9 mouse cellular contexts compared by ENCODE assay signal in the genomic region with DNA sequence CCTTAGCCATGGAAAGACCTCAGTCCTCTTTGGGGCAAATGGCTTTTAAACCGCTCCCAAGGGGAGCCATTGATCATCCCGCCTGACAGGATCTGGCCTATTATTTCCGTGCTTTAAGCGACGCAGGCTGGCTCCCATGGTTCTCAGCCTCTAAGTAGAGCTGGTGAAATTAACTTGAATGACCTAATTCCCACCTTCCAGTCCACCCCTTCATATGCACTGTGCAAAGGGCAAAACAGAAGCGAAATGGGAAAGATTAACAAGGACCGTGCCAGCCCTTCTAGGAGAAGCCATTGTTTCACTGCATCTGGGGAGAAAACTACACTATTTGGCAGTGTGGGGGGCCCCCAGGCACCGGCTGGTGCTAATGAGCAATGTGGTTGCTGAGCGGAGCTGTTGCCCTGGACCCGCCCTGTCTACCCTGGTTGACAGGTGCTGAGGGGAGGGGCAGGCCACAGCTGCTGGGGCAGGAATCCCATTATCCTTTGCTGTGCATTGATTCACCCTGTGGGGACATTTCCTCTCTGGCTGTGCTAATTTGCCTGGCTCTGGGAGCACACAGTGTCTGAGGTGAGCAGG.
DNase-seq lines count a peak whose midpoint lies in the region; ATAC-seq lines count a peak whose summit lies in the region.
"Had no signal": no experiment of that assay in that cellular context is flagged by ENCODE, and none has a peak within 500 bp of the region (broad histone marks: within the 10 kb centered on the region; RNA-seq: fewer than 3 reads in every experiment).

No protein-coding gene starts in this region.

- no peaks in the 10 kb centered on the region; the same call in 1 of the 2 replicates for H3K27me3 ChIP-seq in forebrain, embryonic 10.5 days (ENCODE audit: poor library complexity, severe bottlenecking)
- no peaks in the 10 kb centered on the region for H3K27me3 ChIP-seq in neural tube, embryonic 11.5 days (ENCODE audit: control insufficient read depth, insufficient read depth, low read length)

- WGBS in forebrain, embryonic 10.5 days, result 7% methylated on average over 10 of the region's 10 CpGs
- 3% methylated on average over 10 of the region's 10 CpGs for WGBS in neural tube, embryonic 11.5 days

- peak; percentile 58 for DNase-seq in Muller cell, postnatal 12 days (ENCODE audit: inconsistent ontology term)
- peak; percentile 75 for DNase-seq in forebrain, embryonic 10.5 days (ENCODE audit: extremely low spot score, low spot score)
- DNase-seq in kidney, adult 9 months, result peak; percentile 29
- peak; percentile 82 for DNase-seq in neural tube, embryonic 11.5 days (ENCODE audit: low spot score)
- no peak for DNase-seq in right cerebral cortex, adult 2 months (ENCODE audit: low spot score in 2 of 2)
- no peak for DNase-seq in ovary, adult 18-20 months (ENCODE audit: low spot score)

- no peaks in the 10 kb centered on the region for H3K9me3 ChIP-seq in forebrain, embryonic 10.5 days
- H3K9me3 ChIP-seq in neural tube, embryonic 11.5 days (ENCODE audit: control insufficient read depth, low read length), result no peaks in the 10 kb centered on the region

- H3K36me3 ChIP-seq in forebrain, embryonic 10.5 days (replicated peaks), result no peaks in the 10 kb centered on the region
- H3K36me3 ChIP-seq in neural tube, embryonic 11.5 days (ENCODE audit: control insufficient read depth, insufficient read depth, low read length), result no peaks in the 10 kb centered on the region

- H3K9ac ChIP-seq in neural tube, embryonic 11.5 days (ENCODE audit: low read length), result 0 out of 2 replicates have a peak overlapping the region, but pooled peaks have one; percentile 26

- peaks cover 31% of the 10 kb centered on the region for H3K4me1 ChIP-seq in forebrain, embryonic 10.5 days
- H3K4me1 ChIP-seq in neural tube, embryonic 11.5 days (ENCODE audit: control insufficient read depth, insufficient read depth, low read length), result peaks cover 17% of the 10 kb centered on the region

- peak; percentile 96 for ATAC-seq in neural tube, embryonic 11.5 days (ENCODE audit: insufficient read depth, low FRiP score, low TSS enrichment)
- ATAC-seq in megakaryocyte, adult 5-6 weeks (ENCODE audit: poor library complexity, severe bottlenecking), result no peak
- no peak for ATAC-seq in activated CD4-positive, CD25-positive, alpha-beta regulatory T cell, adult 4 months

- H3K4me3 ChIP-seq in forebrain, embryonic 10.5 days, result peak overlapping the region; percentile 33
- H3K4me3 ChIP-seq in neural tube, embryonic 11.5 days (ENCODE audit: low read depth, low read length), result no peak overlapping the region

- peak overlapping the region; percentile 37 for H3K4me2 ChIP-seq in neural tube, embryonic 11.5 days (ENCODE audit: low read depth)

- H3K27ac ChIP-seq in forebrain, embryonic 10.5 days, result peak overlapping the region; percentile 66
- H3K27ac ChIP-seq in neural tube, embryonic 11.5 days (ENCODE audit: low read depth, low read length), result peak overlapping the region; percentile 78
- H3K27ac ChIP-seq: macrophage had no signal

Comparison
In these comparisons a context has a peak if more than half of its experiments do, and no peak if none do; other contexts are left out.
1. DNase-seq: peak in Muller cell, postnatal 12 days (single experiment), forebrain, embryonic 10.5 days (single experiment), kidney, adult 9 months (single experiment) and neural tube, embryonic 11.5 days (single experiment); none in right cerebral cortex, adult 2 months (0 of 2) and ovary, adult 18-20 months (single experiment).